Mouse (Mus musculus) adrenal gland, adult (tissue): ENCODE results near the gene Crkl.

Experiments used
- DNase-seq, 2 experiments: peaks; one replicate each; pipeline ENCODE4 v3.0.0; 2022 to 2023; ENCODE audit warnings: low spot score in 1 of 2; ENCODE audit not compliant: inconsistent age in 2 of 2

The Crkl gene

DNA sequence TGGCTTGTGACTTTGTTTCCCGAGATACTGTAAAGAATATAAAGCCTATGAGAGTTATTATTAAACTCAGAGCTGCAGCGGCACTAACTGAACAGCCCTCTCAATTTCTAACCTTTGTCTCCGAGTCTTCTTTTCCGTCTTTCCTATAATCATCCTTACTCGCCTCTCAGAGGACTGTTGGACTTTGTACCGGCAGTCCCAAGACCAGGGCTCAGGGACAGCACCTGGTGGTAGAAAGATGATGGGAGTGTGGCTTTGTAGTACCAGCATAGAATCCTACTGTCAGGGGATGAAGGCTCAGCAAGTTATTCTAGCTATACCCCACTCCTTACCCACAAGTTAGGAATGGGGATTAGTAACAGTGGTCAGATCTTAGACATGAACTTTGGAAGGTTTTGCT, 74.4 kb downstream of the Crkl start:
- DNase-seq: no peak

DNA sequence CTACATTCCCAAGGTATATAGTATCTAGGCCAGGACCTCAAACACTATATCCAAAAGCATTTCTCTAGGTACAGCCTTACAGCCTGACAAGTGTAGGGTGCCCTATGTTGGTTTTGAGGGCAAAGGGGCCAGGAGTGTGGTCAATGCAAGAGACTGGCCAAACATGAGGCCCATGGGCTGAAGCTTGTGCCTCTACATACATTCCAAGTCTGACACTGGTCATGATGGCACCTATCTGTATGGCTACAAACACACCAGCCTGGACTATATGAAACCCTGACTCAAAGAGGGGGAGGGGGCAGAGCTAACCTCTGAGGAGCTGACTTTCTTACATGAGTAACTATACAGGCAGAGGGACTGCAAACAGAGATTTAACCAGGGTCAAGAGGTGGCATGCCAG, 75.8 kb downstream of the Crkl start:
- no peak for DNase-seq

DNA sequence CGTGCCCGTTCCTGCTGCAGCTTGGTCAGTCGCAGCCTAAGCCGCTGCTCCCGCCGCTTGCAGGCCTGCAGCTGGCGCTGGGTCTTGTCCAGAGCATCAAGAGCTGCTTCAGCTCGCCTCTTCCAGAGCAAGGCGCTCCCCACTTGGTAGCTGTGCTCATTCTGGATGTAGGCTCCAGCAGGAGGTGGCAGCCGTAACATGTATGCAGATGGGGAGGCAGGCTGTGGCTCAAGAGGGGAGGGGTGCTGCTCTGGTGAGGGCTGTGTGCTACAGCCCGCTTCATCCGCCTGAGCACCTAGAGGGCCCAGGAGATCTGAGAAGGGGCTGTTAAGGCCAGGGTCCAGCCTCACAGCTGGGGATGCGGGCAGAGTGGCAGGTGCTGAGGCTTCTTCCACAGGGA, 76.5 kb downstream of the Crkl start:
- DNase-seq: peak in 1 of 2 experiments; percentile 34

DNA sequence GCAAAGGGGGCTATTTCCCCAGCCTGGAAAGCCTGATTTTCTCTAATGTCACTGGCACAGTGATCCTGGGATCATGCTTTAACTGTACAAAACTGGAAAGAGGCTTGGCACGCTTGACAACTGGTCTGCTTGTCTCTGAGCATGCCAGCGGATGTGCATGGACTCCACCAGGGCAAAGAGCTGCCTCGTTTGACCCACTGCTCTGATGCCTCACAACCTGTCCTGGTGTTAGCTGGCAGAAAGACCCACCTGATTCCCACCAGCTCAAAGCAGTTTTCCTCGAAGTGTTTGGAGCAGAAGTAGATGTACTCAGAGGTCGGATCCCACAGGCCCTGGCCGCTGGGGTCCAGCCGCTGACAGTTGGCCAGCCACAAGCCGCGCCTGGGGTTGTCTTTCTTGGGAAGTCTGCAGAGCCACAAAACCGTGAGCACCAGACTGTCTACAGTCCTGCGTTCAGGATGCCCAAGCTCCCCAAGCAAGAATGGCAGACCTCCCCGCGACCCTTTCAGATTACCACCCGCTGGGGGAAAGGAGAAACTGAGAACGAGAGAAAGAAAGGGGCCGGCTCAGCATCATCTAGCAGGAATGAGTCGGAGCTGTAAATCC, 78.3 kb downstream of the Crkl start:
- DNase-seq: no peak

DNA sequence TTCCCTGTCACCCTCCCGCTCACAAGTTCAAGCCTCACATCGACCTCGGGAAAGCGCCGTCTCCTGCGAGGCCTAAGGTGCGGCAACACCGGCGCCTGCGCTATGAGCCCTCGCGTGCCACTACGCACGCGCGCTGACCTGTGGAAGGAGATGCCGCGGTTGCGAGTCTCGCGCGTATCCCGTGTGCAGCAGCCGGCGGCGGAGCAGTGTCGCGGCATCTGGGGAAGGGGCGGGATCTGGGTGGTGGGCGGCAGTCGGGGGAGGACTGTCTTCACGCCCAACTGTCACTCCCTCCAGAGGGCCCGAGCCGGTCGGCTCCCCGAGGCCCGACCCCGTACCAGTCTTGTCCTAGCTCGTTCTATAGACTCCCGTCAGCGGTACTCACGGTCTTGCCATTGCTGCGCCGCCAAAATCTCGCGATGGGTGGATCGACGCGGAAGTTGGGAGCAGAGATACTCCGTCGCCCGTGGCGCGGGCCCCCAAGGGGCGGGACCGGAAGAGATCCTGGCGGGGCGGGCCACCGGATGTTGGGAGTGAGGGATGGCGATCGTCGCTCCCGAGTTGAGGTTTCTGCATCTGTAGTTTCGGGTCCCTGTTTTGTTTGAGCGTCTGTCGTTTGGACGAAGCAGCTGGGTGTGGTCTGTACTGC, 79.0 kb downstream of the Crkl start, which contains the start of gene Thap7:
Gene Thap7 (minus strand): TSS at position 497 of the 649 bp plus-strand sequence.
- DNase-seq: peak; percentile 98 to 99

DNA sequence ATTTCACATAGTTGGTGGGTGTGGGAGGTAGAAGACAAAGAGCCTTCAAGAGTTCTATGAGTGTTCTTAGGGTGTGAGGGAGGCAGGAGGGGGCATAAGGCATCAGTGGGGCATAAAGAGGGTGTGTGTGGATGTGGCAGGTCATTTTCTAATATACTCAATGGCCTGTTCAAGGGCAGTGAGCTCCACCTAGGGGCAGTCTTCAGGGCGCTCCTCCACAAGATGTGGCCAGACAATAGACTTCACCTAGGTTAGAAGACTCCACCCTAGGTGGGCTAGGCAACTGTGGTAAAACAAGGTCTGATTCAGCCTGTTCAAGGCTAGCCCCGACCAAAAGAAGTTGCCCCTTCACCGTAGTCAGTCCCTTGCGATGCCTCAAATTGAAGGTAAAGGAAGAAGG, 80.5 kb downstream of the Crkl start:
- peak in 1 of 2 experiments; percentile 51 for DNase-seq

DNA sequence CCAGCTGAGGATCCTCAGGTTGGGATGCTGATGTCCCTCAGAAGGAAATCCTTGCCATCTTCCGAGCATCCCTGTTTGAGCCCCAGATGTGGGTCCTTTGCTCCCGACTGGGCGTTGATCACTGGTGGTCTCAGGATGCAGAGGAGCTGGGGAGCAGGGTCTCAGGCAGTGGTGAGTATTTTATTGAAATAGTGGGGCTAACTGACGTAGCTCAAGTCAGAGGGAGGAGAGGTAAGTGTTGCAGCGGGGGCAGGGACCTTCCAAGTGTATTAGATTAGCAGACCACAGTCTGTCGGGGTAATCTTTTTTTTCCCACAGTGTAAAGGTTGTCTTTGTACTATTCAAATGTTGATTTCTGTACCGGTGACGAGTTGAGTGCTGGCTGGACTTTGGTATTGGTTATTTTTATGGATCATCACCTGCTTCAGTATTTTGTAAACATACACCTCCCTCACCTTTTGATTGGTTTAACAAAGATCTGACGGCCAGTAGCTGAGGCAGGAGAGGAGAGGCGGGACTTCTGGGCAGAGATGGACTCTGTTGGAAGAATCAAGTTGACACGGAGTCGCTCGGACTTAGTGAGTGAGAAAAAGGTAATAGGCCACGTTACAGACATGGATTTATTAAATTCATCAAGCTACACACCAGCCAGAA, 81.0 kb downstream of the Crkl start:
- DNase-seq: no peak

DNA sequence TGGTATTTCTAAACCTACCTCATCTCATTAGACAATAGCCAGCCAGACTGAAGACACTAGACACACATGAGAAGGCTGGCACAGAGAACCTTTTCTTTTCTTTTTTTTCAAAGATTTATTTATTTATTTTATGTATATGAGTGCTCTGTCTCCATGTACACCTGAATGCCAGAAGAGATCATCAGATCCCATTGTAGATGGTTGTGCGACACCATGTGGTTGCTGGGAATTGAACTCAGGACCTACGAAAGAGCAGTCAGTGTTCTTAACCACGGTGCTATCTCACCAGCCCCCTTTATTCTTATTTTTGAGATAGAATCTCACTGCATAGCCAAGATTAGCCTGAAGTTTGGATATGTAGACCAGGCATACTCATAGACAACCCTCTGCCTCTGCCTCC, 84.8 kb downstream of the Crkl start:
- peak in 1 of 2 experiments; percentile 46 for DNase-seq
